Mouse (Mus musculus) granulocyte monocyte progenitor cell, adult 5-6 weeks (primary cell): ENCODE data around the gene Gm42688. TPM values are rescaled to one million over a fixed set of nuclear protein-coding genes. Genes with fewer than 3 reads are reported as not detected.
A peak's percentile ranks its signal among the peaks of the same experiment; 100 is the strongest.

Experiments used
- ATAC-seq: replicated peaks from 2 replicates; pipeline ENCODE4 v1.8.0; 2016; ENCODE audit warnings: mild to moderate bottlenecking, moderate TSS enrichment, inconsistent platforms; ENCODE audit not compliant: poor library complexity, severe bottlenecking
- total RNA-seq, 2 experiments: library from RNA; stranded (forward) in 1 of 2; stranded (reverse) in 1 of 2; fragments of 200-712, 200-1000 nt in 1 of 2; fragments of >200 nt in 1 of 2; fragmentation: Nextera tagmentation in 1 of 2; gene quantifications; 2 replicates each; pipeline ENCODE4 v1.2.3; 2014 to 2017

The Gm42688 gene
- total RNA-seq, 2 experiments from 2014 or later, result 2.0 to 2.6 TPM

GRCm38 (mm10) chr6:83116373-83117164 is 15.2 kb downstream of the Gm42688 start:
- no peak for ATAC-seq

GRCm38 (mm10) chr6:83117165-83117438 is 15.7 kb downstream of the Gm42688 start:
- no peak for ATAC-seq

- no peak for ATAC-seq
Observed at GRCm38 (mm10) chr6:83117616-83118015, 16.2 kb downstream of the Gm42688 start.

- ATAC-seq, result no peak
Observed at GRCm38 (mm10) chr6:83118369-83118768, 17.0 kb downstream of the Gm42688 start.

- ATAC-seq, result no peak
Observed at GRCm38 (mm10) chr6:83118825-83119733, 17.7 kb downstream of the Gm42688 start.

GRCm38 (mm10) chr6:83119734-83120051 is 18.3 kb downstream of the Gm42688 start:
- ATAC-seq, result no peak

- peak; percentile 80 for ATAC-seq
Observed at GRCm38 (mm10) chr6:83120930-83121862, 19.8 kb downstream of the Gm42688 start, which contains the start of gene Wbp1. Gene Wbp1 (minus strand): TSS chr6:83121559.

GRCm38 (mm10) chr6:83121863-83122710 is 20.7 kb downstream of the Gm42688 start:
- ATAC-seq, result peak; percentile 6; the same call in 1 of the 2 replicates

- no peak for ATAC-seq
Observed at GRCm38 (mm10) chr6:83122961-83123360, 21.5 kb downstream of the Gm42688 start.

- peak; percentile 56 for ATAC-seq
Observed at GRCm38 (mm10) chr6:83124851-83125312, 23.5 kb downstream of the Gm42688 start.

- ATAC-seq, result no peak
Observed at GRCm38 (mm10) chr6:83125331-83125730, 23.9 kb downstream of the Gm42688 start, which contains the start of gene Ino80b. Gene Ino80b (minus strand): TSS chr6:83125431.

GRCm38 (mm10) chr6:83127419-83127818 is 26.0 kb downstream of the Gm42688 start:
- ATAC-seq, result no peak

GRCm38 (mm10) chr6:83131469-83132034 is 30.1 kb downstream of the Gm42688 start:
- ATAC-seq, result peak; percentile 87

GRCm38 (mm10) chr6:83132176-83132919 is 30.9 kb downstream of the Gm42688 start:
- ATAC-seq, result no peak

GRCm38 (mm10) chr6:83134226-83134625 is 32.8 kb downstream of the Gm42688 start:
- no peak for ATAC-seq

- ATAC-seq, result peak; percentile 49
Observed at GRCm38 (mm10) chr6:83134951-83135513, 33.6 kb downstream of the Gm42688 start, which contains the start of gene Rtkn. Gene Rtkn (plus strand): TSS chr6:83135463.

GRCm38 (mm10) chr6:83135571-83136161 is 34.2 kb downstream of the Gm42688 start:
- no peak for ATAC-seq
